Mouse (Mus musculus): ENCODE data around the gene Sgta. TPM values are rescaled to one million over a fixed set of nuclear protein-coding genes. Genes with fewer than 3 reads are reported as not detected.
A peak's percentile ranks its signal among the peaks of the same experiment; 100 is the strongest.
"Not testable (repeated sequence)": the region's sequence is repeated elsewhere in the genome, so short reads cannot be mapped to it uniquely, and the experiment has no call there.

The Sgta gene
- total RNA-seq, 1 experiment from 2014 or later: 31.5 TPM

DNA sequence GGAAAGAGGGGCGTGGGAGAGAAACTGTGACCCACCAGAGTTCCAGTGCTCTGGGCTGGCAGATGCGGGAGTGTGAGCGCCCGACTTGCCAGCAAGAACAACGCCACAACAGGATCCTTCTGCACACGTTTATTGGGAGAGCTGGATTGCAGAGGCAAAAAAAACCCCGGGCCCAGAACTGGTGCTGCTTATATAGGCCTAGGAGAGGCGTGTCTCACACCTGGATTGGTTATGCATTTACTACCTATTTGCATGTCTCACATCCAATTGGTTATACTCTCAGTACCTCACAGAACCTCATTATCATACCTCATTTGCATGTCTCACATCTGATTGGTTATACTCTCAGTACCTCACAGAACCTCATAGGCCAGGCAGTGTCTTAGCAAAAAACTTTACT is 4.5 kb upstream of the Sgta start:
- not testable (repeated sequence) for ATAC-seq (replicated peaks; ENCODE audit: insufficient number of reproducible peaks, low FRiP score, low TSS enrichment, poor library complexity, severe bottlenecking)

DNA sequence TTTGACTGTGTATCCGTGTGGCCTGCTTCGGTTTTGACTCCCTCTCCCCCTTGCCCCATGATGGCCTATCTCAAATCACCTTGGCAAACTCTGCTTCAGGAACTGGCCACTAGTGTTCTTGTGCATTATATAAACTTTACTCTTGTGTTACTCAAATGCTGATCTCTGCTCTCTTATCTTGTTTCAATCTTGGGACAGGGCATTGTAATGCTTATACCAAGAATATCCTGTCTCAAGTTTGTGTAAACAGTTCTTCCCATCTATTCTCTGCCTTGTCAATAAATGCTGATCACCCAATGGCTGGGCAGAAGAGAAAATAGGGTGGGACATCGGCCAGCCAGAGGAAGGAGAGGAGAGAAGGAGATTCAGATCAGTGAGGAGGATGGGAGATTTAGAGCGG is 2.7 kb upstream of the Sgta start:
- no peak for ATAC-seq (replicated peaks; ENCODE audit: insufficient number of reproducible peaks, low FRiP score, low TSS enrichment, poor library complexity, severe bottlenecking)

DNA sequence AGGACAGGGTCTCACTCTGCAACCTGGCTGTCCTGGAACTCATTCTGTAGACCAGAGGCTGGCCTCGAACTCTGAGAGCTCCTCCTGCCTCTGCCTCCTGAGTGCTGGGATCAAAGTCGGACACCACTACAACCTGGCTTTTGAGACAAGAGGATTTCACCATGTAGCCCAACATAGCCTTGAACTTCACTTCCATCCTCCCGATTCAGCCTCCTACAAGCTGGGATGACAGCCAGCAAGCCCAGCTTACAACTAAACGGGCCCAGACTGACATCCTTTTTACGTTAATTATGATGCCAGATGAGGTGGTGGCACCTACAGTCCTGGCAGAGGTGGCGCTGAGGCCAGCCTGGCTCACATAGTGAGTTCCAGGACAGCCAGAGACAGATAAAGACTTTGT is 1.1 kb downstream of the Sgta start:
- ATAC-seq (replicated peaks; ENCODE audit: insufficient number of reproducible peaks, low FRiP score, low TSS enrichment, poor library complexity, severe bottlenecking): no peak

DNA sequence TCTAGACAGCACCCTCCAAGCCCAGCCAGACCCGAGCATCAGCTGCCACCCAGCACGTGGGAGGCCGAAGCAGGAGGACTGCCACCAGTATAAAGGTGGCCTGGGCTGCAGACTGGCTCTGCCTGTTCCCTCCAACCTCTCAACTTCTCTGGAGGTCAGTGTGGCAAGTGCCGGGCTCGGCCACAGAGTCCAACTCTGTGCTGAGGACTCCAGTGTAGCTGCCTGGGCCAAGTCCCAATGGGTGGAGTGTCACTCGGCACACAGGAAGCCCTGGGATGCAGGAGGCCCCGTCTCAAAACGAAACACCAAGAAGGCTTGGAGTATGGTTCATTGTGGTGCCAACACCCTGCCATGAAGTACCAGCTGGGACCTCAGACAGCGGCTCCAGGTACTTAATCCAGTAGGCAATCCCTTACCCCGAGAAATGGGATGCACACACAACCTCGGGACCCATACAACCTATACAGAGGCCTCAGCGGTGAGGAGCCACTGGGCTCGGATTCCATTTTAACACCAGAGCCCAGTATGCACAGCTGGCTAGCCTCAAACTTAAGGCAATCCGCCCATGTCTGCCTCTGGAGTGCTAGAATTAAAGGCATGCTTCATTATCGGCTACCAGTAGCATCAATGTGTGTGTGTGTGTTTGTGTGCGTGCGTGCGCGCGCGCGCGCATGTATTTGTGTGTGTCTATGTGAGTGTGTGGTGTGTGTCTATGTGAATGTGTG is 2.4 kb downstream of the Sgta start:
- no peak for ATAC-seq (replicated peaks; ENCODE audit: insufficient number of reproducible peaks, low FRiP score, low TSS enrichment, poor library complexity, severe bottlenecking)

DNA sequence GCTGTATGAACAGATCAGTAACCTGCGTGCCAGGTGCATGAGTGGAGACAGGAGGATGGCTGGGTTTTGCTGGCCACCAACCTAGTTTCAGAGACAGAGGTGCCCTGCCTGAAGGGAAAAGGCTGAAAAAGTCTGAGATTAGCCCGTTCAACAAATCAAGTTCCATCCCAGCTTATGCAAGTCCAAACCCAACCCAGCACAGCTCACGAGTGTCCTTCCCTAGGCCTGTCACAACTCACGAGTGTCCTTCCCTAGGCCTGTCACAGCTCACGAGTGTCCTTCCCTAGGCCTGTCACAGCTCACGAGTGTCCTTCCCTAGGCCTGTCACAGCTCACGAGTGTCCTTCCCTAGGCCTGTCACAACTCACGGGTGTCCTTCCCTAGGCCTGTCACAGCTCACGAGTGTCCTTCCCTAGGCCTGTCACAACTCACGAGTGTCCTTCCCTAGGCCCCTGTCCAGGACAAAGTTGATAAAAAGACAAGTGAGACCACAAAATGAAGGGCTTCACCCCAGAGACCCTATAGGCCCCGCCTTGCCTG is 4.1 kb downstream of the Sgta start:
- not testable (repeated sequence) for ATAC-seq (replicated peaks; ENCODE audit: insufficient number of reproducible peaks, low FRiP score, low TSS enrichment, poor library complexity, severe bottlenecking)

DNA sequence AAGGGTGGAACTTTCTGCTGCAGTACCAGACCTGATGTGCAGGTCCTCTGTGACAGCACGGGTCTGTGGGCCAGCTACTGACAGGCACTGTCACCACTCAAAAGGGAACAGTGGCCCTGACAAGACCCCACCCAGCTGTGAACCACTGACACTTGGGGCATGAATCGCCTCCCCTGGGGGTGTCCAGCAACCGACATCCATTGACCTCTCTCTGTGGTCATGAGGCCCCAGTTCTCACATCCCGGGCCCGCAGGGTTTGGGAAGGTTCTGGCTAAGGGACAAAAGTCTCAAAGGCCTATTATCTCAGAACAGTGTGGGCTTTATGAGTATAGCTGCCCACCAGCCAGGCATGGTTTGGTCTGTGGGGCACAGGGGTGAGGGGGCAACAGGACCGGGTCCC is 4.8 kb downstream of the Sgta start:
- no peak for ATAC-seq (replicated peaks; ENCODE audit: insufficient number of reproducible peaks, low FRiP score, low TSS enrichment, poor library complexity, severe bottlenecking)

DNA sequence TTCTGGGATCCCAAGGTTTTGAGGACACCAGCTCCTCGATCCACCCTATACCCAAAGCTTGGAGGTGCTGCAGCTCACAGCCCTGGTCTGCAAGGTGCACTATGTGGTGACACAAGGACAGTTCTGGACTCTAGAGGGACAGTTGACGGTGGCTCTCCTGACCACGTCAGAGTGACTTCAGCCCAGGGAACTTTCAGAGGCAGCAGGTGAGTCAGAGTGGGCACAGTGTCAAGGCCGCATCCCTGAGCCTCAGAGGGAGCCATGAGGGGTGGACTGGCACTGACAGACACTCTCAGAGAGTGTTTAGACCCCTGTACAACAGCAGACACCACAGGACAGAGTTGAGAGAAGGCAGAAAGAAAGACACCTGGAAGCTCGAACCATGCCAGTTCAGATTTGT is 7.4 kb downstream of the Sgta start:
- ATAC-seq (replicated peaks; ENCODE audit: insufficient number of reproducible peaks, low FRiP score, low TSS enrichment, poor library complexity, severe bottlenecking): no peak

DNA sequence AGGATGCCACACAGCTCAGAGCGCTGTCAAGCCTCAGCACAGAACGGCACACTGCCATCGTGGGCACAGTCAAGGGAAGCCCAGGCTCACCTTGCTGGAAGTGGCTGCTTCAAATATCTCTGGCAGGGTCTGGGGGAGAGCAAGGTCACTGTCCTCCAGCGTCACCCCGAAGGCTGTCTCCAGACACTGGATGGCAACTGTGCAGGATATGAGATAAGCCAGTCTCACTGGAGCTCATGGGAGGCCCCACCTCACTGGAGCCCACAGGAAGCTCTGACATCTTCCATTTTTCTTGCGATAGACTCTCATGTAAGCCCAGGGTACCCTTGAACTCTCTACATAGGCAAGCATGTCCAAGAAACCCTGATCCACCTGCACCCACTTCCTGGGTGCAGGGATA is 8.8 kb downstream of the Sgta start:
- ATAC-seq (replicated peaks; ENCODE audit: insufficient number of reproducible peaks, low FRiP score, low TSS enrichment, poor library complexity, severe bottlenecking): no peak

DNA sequence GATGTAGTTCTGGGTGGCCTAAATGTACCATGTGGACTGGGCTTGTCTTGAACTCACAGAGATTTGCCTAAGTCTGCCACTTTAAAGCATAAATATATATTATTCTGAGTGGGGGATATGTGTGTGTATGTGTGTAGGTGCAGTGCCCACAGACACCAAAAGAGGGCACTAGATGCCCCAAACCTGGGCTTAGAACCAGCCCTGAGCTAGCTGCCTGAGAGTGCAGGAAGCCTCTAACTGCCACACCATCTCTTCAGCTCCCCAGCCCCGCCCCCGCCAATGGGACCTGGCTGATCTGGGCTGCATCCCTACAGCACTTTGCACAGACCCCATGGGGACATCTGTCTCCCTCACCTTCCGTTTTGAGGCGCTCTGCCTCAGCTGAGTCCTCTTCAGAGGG is 9.3 kb downstream of the Sgta start:
- no peak for ATAC-seq (replicated peaks; ENCODE audit: insufficient number of reproducible peaks, low FRiP score, low TSS enrichment, poor library complexity, severe bottlenecking)

DNA sequence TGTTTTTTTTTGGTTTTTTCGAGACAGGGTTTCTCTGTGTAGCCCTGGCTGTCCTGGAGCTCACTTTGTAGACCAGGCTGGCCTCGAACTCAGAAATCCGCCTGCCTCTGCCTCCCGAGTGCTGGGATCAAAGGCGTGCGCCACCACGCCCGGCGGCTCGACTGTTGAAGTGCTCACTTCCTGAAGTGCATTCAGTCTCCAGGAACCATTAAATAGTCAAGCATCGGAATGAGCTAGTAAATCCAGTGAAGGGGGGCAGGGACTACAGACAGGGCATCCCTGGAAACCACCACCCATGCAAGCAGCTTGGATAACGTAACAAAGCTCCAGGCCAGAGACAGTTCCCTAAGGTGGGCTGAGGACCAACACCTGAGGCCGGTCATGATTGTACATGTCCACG is 14.7 kb downstream of the Sgta start:
- ATAC-seq (replicated peaks; ENCODE audit: insufficient number of reproducible peaks, low FRiP score, low TSS enrichment, poor library complexity, severe bottlenecking): not testable (repeated sequence)

DNA sequence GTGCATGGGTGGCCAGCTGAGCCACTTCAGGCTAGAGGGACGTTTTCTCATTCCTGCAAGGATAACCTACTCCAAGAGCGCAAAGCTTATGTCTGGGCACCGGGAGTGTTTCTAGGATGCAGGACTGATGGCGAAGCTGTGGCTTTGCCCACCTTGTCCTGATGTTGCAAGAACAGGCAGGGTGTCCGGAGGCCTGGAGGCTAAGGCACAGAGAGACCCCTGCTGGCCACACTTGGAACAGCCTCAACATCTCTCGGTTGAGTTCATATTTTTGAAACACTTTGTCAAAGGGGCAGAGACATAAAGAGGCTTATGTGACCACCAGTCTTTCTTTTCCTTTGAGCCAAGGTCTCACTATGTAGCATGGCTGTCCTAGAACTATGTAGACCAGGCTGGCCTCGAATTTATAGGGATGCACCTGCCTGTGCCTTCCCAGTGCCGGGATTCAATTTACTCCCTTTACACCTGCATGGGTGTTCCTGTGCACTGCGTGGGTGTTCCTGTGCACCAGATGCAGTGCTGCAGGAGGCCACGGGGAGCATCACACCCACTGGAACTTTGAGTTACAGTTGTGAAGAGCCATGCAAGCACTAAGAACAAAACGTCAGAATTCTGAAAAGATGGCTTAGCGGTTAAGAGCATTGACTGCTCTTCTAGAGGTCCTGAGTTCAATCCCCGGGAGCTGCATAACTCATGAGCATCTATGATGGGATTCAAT is 18.4 kb downstream of the Sgta start:
- peak; percentile 56 for ATAC-seq (replicated peaks; ENCODE audit: insufficient number of reproducible peaks, low FRiP score, low TSS enrichment, poor library complexity, severe bottlenecking)

DNA sequence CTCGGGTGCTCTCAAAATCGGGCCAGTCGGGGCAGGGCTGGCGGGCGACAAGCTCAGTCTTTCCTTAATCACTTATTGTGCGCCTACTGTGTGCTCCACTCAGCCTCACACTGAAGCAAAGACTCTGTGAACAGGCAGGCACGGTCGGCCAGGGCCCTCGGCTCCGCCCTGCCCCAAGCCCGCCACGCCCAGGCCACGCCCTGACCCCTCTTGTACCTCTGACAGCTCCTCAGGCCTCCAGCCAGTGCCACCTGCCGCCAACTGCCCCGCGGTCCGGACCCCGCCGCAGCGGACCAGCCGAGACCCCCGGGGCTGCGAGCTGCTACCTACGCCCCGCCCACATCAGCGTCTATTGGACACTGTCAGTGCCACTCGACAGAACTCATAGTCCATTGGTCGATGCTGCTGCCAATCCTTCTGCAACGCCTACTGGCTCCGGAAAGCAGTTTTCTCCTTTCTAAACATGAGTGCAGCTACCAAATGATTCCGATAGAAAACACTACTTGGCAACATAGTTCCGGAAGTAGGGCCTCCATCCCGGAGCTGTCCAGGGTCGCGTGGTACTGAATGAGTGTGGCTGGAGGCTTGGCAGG is 22.9 kb downstream of the Sgta start, which contains the start of gene Slc39a3:
TSS of gene Slc39a3 (minus strand) at position 439 of the 593 bp plus-strand sequence.
- peak; percentile 99 for ATAC-seq (replicated peaks; ENCODE audit: insufficient number of reproducible peaks, low FRiP score, low TSS enrichment, poor library complexity, severe bottlenecking)

DNA sequence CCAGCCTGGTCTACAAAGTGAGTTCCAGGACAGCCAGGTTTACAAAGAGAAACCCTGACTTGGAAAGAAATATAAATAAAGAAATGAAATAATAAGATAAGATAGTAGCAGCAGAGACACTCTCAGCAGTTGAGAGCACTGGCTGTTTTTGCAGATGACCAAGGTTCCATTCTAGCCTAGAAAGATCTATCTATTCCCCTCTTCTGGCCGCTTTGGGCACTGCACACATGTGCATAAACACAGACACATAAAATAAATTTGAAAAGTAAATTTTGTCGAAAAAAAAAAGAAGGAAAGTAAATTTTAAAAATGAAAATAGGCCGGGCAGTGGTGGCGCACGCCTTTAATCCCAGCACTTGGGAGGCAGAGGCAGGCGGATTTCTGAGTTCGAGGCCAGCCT is 23.7 kb downstream of the Sgta start:
- no peak for ATAC-seq (replicated peaks; ENCODE audit: insufficient number of reproducible peaks, low FRiP score, low TSS enrichment, poor library complexity, severe bottlenecking)

DNA sequence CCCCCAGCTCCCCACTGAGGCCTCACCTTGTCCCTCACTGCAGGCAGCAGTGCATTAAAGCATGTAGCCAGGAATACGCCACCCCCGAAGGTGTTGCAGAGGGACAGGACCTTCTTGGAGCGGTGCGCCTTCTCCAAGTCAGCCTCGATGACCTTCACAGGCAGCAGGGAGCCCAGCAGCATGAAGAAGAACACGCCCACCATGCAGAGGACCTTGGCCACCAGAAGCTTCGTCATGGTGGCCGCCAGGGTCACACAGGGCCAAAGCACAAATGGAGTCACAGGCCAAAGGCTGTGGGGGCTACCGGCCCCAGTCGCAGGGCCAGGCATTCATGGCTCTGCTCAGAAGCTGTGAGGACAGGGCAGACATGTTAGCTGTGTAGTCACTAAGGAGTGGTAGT is 26.4 kb downstream of the Sgta start:
- ATAC-seq (replicated peaks; ENCODE audit: insufficient number of reproducible peaks, low FRiP score, low TSS enrichment, poor library complexity, severe bottlenecking): no peak

DNA sequence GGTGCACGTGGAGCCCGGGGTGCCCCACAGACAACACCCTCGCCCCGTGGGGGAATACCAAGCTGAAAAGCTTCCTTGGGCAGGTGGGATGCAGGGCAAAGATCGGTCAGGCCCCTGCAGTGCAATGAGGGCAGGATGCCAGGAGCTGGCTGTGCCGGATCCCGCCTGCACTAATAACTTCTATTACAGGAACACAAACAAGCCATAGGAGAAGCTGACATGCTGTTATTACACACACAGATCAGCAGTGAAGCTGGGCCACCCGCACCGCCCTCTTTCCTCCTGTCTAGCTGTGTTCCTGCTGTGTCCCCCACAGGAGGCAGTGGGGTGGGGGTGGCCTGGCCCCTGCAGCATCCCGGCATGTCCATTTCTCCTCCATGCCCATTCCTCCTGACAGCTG is 30.9 kb downstream of the Sgta start:
- no peak for ATAC-seq (replicated peaks; ENCODE audit: insufficient number of reproducible peaks, low FRiP score, low TSS enrichment, poor library complexity, severe bottlenecking)

DNA sequence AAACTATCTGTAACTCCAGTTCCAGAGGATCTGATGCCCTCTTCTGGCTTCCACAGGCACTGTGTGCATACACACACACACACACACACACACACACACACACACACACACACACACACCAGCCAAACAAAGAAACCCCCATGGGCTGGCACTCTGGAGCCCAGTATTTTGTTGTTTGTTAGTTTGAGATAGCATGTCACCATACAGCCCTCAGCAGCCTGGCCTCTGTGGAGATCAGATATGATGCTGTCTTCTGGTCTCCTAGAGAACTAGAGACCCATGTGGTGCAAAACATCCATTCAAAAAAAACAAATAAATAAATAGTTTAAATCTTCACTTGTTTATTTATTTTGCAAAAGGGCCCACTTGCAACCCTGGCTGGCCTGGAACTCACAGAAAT is 31.8 kb downstream of the Sgta start:
- ATAC-seq (replicated peaks; ENCODE audit: insufficient number of reproducible peaks, low FRiP score, low TSS enrichment, poor library complexity, severe bottlenecking): no peak

DNA sequence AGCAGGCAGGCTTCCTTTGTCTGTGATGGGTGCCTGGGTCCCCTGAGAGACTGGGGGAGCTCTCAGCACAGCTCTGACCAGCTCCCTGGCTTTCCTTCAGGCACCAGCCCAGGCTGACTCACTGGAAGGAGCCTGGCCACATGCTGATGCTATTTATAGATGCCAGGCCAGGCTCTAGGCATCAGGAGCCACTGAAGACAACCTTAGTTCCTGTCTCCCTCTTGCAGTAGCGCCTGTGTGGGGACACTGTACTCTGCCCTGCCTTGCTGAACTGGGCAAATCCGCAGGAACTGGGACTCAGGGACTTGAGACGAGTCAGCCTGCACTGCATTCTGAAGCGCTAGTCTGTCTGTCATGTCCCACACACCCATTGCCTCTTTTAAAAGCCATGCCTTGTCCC is 32.6 kb downstream of the Sgta start:
- ATAC-seq (replicated peaks; ENCODE audit: insufficient number of reproducible peaks, low FRiP score, low TSS enrichment, poor library complexity, severe bottlenecking): no peak

DNA sequence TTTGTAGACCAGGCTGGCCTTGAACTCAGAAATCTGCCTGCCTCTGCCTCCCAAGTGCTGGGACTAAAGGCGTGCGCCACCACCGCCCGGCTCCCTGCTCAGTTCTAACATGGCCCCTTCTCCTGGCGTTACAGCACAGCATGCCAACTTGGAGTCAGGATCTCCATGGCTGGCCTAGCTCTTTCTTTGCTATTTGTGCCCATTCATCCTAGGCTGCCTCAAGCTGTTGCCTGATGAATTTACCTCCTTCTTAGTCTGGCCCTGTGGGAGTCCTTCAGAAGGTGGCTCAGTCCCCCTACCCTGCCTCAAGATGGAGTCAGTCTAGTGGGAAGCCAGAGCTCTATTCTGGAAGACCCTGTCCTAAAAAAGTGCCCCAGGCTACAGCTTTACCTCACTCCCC is 33.1 kb downstream of the Sgta start:
- no peak for ATAC-seq (replicated peaks; ENCODE audit: insufficient number of reproducible peaks, low FRiP score, low TSS enrichment, poor library complexity, severe bottlenecking)

DNA sequence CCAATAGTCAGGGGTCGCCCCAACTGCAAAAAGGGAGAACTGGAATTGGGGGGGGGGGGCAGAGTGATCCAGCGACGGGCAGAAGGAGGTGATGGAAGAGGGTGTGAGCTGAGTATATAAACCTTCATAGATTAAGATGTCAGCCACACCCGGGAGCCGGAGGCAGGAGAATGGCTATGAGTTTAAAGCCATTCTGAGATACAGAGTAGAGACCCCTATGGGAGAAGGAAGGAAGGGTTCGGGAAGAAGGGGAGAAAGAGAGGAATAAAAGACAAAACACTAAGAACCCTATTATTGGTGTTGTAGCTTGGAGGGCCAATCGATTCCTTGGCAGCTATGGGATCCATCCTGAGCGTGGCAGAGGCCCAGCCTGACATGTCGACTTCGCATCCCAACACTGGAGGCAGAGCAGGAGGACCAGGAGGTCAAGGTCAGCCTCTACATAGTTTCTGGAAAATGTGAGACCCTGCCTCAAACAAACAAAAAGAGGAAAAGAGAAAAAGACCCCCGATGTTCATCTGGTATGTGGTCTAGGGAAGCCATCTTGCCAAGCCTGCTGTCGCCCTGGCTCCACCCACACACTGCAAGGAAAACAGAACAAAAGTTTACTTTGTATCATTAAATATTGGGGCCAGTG is 34.2 kb downstream of the Sgta start, which contains the start of gene Diras1:
TSS of gene Diras1 (minus strand) at position 24 of the 637 bp plus-strand sequence.
- no peak for ATAC-seq (replicated peaks; ENCODE audit: insufficient number of reproducible peaks, low FRiP score, low TSS enrichment, poor library complexity, severe bottlenecking)

All from monocyte, adult 5-6 weeks (primary cell).